Mouse (Mus musculus) kidney, adult 8-10 months (tissue): ENCODE measurements around the gene Casq1.
"Not testable (repeated sequence)": the region's sequence is repeated elsewhere in the genome, so short reads cannot be mapped to it uniquely, and the experiment has no call there.

ENCODE experiments used
- DNase-seq, 2 experiments: peaks; one replicate each; pipeline ENCODE4 v3.0.0; 2022

Casq1 gene

DNA sequence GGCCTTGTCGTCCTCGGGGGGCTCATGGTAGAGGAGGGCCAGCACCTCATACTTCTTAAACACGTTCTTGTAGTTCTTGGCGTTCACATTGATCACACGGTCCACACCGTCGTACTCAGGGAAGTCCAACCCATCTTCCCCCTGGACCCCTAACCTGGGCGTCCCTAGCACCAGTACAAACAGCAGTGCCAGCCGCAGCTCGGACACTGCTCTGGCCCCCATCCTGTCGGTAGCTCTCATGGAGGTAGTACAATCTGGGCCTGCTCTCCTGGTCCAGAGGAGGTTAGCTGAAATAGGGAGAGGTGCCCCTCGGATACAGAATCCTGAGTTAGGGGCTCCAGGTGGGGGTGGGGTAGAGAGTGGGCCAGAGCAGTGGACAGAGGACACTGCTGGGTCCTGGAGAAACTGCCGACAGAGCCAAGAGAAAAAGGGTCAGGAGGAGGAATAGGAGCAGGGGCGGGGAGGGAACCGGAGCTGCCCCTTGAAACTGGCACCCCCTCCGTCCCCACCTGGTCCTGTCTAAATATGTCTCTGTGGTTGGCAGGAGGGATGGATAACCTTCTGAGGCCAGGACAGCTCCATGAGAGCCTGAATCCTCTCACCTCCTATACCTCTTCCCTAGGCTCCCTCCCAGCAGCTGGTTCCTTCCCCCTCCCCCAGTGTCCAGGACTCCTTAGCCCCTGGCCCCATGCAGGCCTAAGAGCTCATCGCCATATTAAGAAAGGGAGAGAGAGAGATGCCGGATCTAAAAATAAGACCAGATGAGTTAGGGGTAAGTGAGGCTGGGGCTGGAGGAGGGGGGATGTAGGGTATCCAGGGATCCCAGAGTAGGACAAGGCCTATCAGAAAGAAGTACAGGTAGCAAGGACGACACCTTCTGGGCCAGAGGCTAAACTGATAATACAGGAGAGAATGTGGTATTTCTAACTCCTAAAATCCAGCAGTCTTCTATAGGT lies at the start of gene Casq1:
Casq1 (minus strand) TSS at position 418 of the 956 bp plus-strand sequence.
- DNase-seq: no peak

DNA sequence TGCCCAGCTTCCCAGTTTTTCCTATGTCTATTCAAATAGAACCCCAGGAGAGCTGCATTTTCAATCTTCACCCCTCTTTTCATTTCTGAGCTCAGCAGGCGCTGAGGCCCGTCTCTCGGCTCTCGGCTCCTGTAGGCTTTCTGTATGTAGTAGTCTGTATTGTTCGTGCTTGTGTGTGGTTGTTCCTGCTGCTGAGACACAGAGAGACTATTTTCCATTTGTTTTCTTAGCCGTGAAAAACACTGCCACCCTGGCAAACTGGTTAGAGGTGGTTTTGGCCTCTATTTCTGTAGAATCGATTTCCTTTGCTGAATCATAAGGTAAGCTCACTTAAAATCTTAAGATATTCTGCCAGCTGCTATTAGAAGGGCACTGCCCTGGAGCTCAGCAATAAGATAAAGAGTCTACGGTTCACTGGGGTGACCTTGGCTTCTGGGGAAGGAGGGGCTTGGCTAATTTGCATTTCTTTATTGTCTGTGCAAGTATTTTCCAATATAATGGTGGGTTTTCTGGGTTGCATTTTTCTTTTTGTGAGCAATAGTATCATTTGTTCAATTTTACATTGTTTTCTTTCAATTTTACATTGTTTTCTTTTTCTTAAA lies 41.9 kb upstream of the Casq1 start, which contains the start of gene Igsf8:
Igsf8 (plus strand) TSS at position 165 of the 602 bp plus-strand sequence.
- DNase-seq: no peak

DNA sequence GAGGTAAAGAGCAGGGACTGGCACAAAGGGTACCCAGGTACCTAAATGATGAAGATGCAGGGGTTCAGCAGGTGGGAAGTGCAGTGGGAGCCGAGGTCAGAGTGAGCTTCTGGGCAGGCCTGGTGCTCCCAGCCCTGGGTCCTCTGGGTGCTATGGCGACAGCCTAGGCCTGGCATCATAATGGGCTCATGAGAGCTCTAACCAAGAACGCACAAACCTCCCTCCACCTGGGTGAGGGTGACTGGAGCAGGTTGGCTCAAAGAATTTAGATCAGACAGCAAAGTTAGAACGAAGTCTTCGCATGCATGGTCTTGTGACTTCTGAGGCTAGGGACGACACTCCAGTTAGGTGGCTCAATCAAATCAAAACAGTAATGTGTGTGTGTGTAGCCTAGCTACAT lies 38.6 kb upstream of the Casq1 start, which contains the start of gene Atp1a4:
Atp1a4 (minus strand) TSS at position 101 of the 400 bp plus-strand sequence.
- DNase-seq: no peak

DNA sequence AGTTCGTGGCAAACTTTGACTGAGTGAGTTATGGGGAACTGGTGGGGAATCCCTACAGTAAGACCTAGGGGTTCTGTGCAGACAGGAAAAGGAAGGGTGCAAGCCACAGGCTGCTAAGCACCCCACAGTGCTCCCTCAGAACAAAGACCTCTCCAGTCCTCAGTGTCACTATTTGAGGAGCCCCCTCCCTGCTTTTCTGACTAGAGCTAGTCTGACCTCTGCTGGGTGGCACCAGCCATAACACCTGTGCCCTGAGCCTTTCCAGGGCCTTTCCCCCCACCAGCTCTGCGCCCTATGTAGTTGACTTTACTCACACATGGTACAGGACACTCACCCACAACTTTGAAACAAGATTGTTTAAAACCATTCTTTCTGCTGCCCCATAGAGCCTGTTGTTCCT lies 28.0 kb upstream of the Casq1 start:
- DNase-seq: peak in 1 of 2 experiments; percentile 23

DNA sequence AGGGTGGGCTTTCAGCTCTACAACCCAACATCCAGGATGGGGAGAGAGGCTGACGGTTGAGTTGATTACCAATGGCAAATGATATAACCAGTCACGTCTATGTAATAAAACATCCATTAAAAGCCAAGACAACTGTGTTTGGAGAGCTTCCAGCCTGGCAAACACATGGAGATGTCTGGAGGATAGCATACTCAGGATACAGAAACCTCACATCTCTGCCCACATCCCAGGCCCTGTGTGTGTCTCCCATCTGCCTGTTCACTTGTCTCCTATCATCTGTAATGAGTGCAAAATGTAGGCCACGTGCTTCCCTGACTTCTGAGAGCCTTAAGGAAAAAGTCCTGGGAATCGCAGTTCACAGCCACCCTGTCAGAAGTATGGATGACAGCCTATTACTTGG lies 27.5 kb upstream of the Casq1 start:
- DNase-seq: no peak

DNA sequence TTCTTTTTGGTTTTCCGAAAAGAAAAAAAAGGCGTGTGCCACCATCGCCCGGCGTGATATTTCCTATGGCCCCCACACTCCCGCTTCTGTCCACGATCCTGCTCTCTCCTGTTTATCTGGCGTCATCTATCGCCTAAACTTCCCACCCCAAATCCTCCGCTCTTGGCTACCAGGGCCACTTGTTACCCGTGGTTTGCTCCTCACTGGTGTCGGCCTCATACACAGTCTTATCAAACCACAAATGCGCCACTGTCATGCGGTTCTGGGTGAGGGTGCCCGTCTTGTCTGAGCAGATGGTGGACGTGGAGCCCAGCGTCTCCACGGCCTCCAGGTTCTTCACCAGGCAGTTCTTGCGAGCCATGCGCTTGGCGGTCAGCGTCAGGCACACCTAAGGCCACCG lies 25.0 kb upstream of the Casq1 start:
- not testable (repeated sequence) for DNase-seq

DNA sequence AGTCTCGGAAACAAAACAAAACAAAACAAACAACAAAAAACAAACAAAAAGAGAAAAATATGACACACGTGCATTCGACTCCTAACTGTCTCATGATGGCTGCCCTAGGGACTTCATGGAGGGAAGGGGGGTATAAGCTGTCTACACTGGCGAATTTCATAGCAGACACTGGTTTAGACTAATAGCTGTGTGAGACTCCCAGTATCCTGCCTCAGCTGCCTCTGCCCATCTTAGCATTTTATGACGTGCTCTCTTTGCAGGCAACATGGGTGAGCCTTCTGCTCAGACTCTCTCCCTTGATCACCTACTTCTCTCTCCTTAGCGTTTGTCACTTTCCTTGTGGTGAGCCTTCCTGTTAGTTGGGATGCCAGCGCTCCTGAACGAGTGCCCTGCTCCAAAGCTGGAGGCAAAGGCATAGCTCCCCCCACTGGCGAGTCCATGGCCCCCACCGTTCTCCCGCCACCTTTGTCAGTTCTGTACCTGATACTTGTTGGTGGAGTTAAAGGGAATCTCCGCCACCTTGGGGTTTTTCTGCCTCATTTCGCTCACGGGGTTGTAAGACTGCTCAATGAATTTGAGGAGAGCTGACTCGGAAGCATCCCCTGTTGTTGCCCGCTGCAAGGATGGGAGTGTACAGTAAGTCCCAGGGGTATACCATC lies 24.0 kb upstream of the Casq1 start:
- DNase-seq: peak in 1 of 2 experiments; percentile 21

DNA sequence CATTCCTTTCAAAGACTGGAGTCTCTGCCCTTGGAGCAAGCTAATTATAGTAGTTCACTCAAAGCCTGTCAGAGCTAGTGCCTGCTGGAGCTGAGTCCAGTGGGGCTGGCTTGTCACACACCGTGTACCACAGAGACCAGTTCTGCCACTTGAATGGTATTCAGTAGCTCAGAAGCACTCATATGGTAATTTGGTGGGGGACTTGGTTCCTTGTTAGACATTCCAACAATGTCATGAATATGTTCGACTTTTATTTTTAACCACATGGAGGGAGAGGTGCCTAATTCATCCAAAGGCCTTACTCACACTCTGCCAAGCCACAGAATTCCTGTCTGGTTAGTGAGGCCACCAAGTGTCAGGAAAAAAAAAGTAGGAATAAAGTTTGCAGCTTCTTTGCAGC lies 22.7 kb upstream of the Casq1 start:
- DNase-seq: peak; percentile 61 to 86

DNA sequence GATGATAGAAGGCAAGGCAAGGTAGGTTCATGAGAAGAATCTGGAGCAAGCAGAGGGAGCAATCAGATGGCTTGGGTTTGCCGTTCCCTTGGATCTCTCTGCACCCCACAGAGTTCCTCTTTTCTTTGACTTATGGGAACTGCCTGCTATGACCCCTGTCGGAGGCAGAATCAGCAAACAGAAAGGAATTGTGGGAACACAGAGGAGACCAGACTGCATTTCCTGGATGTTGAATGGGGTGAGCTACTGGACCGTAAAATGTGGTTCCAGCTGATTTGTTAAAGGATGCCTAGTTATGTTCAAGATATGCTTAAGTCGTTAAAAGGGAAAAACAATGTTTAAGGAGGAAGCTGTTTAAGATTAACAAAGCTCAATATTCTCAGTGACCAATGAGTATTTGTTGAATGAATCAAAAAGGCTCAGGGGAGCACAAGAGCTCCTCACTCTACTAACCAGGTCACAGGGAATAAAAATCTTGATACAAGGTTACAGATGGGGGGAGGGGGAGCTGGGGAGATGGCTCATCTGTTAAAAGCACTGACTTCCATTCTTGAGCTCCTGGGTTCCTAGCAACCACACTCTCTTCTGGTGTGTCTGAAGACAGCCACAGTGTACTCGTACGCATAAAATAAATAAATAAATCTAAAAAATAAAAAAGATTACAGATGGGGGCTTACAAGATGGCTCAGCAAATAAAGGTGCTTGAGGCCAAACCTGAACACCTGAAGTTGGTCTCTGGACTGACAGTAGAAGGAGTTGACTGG lies 21.5 kb upstream of the Casq1 start:
- peak; percentile 19 to 32 for DNase-seq

DNA sequence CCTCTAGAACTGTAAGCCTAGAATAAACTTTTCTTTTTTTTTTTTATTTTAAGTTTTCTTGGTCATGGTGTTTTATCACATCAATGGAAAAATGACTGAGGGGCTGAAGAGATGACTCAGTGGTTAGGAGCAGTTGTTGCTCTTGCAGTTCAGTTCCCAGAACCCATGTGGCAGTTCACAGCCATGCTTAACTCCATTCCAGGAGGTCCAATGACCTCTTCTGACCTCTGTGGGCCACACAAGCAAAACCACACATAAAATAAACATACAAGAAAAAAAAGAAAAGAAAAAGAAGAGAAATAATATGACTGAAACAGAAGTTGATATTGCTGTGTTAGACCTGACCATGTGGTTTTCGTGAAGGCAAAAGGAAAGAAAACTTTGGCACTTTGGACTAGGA lies 9.5 kb upstream of the Casq1 start:
- DNase-seq: no peak

DNA sequence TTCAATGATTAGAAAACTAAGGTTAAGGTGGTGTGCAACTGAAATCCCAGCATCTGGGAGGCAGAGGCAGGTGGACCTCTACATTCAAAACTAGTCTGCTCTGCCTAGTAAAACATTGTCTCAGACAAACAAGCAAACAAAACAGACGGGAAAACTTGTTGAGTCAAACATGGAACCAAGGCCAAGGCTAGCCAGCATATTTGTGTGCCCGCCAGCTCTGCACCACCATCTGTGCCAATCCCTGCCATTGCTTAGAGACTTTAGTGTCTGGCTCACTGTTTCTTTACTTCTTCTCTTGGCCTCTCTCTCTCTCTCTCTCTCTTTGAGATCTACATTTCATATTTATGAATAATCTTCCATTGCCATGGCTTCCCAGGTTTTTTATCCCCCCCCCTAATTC lies 8.5 kb upstream of the Casq1 start:
- no peak for DNase-seq

DNA sequence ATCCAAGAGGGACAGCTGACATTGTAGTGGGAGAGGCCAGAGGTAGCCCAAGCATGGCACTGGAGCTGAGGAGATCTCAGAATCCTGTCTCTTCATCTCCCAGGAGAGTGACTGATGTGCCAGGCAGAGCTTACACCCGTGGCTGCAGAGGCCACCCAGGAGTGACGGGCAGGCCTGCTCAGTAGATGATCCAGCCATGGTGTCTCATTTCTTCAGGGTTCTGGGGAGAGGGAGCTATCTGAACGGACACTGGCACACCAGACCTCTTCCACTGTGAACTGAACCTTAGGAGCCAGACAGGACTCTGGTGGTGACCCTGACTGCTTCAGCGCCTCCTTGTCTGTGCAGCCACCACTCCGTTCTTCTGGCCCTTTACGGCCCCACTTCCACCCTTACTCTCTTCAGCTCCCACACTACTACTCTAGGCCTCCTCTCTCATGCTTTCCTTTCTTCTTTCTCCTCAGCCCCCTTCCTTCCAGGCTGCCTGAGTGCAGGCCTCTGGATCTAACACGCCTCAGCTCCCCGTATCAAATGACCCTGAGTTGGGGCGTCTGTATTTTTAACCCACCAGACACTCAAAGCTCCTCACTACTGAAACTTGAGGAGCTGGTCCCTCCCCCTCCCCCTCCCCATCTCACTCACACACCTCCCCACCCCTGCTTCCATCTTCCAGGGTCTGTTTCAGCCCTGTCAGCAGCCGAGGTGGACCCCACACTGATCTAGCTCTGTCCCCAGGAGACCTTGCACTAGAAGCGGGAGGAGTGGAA lies 1.8 kb upstream of the Casq1 start:
- DNase-seq: no peak

DNA sequence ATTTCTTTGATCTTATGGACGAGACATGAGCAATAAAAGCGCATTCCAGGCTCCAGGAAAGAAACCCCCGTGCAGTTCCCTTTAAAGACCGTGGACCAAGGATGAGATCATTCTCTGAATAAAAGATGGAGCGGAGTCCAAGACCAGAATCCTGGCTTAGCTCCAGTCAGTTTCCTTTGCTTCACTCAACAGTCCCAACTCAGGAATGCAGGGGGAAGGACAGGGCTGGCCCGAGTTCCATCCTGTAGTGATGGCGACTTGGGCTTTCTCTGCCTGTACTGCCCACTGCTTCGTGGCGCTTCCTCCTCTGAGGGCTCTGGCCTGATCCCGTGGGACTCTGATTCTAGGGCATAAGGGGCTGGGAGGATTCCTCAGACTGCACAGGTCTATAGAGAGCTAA lies 746 bp upstream of the Casq1 start:
- peak; percentile 73 to 75 for DNase-seq

DNA sequence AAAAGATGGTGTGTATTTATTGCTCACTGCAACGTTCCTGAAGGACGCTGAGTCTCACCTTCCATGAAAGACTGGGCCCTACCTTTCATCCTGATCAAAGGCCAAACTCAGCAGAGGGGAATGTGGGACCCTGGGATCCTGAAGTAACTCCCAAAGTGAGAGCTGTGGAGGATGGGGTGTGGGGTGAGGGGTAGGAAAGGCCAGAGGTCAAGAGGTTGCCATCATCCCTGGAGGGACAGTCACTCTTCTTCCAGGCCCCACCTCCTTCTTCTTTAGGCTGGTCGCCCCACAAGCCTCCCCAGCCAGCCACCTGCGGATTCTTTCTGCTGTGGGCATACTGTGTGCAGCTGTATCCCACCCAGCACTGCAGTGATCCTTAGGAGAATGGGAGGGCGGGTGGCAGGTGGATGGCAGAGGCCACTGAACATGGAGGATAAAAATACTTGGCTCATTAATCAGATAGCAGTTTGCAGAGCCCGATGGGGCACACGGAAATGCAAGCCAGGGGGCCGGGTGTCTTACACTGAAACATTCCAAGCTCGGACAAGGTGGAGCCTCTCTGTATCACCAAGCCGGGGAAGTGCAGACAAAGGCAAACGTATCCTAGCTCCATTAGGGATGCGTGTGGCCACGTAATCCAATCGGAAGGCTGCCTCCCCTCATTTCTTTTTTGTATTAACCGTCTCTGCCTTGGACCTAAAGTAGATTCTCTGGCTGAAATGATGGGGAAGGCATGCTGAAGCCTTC lies 1.3 kb downstream of the Casq1 start:
- DNase-seq: no peak

DNA sequence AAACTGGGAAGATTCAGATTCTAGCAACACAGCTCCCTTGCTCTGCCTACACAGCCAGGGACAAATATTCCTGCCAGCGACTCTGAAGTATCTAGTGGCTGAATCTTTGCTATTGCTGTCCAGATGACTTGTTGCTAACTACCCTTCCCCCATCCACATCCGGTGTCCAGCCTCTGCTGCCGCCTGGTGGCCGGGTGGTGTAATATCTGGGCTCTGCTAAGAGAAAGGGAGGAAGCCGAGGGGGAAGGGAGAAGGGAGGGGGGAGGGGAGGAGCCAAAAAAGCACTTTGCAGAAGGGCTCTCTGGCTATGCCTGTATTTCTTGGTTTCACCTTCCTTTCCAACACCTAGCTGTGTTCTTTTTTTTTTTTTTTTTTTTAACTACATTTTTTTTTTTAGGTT lies 2.5 kb downstream of the Casq1 start:
- DNase-seq: peak; percentile 92

DNA sequence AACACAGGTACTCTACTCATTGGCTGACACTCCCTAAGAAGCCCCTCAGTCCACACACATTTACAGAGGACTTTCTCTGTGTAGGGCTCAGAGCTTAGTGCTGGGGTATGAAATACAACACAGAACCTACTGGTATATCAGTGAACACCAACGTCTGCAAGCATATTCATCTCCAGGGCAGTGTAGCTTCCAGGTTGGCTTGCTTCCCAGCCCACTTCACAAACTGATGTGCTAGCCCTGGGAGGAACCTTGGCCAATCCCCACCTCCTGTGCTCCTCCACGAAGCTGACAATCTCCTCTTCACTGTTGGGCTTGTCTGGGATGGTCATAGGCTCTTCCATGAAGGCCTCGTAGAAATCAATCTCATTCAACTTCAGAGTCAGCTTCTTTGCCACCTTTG lies 4.9 kb downstream of the Casq1 start:
- no peak for DNase-seq

DNA sequence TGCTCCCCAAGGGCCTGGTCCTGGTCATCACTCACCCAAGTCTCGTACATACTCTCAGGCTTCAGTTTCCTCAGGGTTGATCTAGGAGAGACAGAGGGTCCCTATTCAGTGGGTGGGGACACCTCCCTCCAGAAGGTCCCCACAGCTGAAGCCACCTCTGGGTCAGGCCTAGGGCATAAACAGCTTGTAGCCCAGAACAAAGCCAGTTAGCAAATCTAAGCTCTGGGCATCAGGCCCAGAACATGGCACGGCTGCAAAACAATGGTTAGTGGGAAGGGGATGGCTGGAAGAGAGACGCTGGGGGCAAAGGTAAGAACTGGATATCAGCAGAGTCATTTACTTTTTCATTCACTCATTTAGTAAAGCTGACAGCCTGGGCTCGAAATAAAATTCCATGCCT lies 5.9 kb downstream of the Casq1 start:
- no peak for DNase-seq

DNA sequence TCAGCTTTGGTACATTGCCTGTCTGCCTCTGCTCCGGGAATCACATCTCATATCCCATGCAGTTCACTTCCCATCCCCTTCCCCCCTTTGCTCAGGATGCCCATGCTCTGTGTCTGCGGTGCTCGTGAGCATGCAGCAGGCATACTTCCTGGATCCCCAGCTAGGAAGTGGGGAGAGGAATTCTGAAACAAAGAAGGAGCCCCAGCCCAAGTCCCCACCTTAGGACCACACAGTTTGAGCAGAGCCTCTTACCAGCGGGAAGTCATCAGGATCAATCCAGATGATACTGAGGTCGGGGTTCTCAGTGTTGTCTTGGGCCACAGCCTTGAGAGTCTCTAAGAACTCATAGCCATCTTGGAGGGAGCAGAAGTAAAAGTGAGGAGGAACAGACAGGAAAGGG lies 6.9 kb downstream of the Casq1 start:
- DNase-seq: no peak

DNA sequence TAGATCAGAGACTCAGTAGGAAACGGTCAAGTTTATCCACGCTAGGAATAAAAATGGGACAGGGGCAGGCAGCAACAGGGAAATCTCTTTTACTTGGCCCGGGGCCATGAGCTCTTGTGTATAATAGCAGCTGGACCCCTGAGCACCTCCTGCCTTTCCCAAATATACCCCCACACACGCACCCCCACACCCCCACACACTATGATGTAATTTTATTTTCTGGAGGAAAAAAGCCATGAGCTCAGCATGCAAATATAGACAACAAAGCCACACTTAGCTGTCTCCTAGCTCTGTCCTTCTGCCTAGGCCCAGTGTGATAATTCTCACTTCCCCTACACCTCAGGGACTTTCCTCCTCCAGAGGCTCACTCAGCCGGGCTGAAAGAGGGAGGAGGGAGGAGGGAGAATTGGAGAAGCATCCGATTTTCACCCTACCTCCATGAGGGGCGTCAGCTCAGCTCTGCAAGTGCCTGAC lies 12.5 kb downstream of the Casq1 start:
- DNase-seq: no peak

DNA sequence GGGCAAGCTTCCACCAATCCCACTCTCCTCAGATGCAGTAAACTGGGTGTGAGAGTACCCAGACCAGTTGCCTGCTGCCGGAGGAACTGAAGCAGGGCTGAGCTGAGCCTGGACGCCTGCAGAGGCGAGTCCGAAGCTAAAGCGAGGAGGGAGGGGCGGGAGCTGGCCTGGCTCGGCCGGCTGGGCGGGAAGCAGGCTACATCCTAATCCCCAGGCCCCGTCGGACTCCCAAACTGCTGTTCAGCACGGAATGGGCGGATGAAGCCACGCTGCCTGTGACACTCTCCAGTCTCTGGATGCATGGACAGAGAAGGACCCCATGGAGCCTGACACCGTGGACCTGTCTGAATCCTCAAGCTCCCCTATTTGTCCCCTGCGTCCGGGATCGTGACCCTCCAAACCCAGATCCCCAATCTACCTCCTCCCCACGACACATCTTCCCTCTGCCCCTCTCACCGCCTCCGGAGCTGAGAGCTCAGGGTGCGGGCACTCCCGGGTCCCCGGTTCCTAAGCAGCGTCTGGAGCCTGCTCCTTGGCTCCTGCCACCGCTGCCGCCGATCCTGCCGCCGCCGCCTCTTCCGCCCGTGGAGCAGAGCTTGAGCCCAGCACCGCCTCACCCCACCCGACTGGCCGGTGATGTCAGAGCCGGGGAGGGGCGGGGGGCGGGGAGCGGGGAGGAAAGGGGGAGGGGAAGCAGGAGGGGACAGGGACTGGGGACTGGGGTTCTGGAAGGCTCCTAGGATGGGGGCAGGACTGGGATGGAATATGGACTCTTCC lies 13.3 kb downstream of the Casq1 start, which contains the start of gene Pea15a:
Pea15a (minus strand) TSS at position 664 of the 777 bp plus-strand sequence.
- peak; percentile 77 for DNase-seq
